Mouse (Mus musculus): Measurements from ENCODE around the gene Emc10. TPM values are rescaled to one million over a fixed set of nuclear protein-coding genes. Genes with fewer than 3 reads are reported as not detected.
A peak's percentile ranks its signal among the peaks of the same experiment; 100 is the strongest.

Emc10 gene
- polyA plus RNA-seq, 1 experiment from 2014 or later: 133 TPM

DNA sequence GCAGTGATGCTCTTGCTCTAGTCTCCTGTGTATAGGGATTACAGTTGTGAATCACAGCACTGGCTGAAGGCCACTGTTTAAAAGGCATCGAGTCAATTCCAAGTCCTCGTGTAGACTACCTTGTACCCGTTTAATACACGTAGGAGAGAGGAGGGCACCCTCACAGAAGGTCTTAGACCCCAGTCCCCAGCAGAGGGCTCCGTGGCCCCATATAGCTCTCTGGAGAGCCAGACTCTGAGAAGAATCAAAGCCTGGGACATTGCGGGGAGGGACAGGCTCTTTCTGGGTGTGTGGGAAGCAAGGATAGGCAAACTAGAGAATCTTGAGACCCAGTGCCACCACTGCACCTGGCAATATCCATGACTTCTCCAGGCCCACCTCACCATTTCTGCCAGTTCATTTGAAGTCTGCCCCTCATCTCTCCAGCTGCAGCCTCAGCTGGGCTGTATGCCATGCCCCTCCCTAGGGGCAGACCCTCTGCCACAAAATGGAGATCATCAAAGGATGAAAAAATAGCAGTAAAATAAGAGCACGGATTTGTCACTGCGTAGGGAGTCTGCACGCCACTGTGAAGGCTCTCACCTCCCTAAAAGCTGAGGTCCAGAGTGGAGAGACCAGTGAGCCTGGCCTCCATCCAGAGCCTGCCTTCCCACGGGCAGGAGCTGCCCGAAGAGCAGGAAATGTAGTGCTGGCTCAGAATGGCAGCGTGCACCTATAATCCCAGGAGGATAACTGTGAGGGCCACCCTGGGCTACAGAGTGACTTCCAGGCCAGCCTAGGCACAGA, 50.1 kb downstream of the Emc10 start:
- DNase-seq: no peak

DNA sequence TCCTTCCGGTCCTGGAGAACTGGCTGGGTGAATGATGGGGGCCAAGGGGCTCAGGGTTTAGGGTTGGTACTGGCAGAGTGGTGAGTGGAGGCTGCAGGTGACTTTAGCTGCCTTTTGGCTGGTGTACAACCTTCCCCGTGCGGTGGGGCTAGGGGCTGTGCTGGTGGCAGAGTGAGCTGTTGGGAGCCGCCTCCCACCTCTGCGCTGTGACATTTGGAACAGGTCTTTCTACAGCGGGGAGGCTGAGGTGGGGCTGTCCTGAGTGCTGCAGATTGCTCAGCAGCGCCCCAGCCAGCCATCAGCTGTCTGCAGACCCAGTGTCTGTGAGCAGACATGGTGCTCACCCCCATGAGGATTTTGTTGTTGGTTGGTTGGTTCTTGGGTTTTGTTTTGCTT, 50.8 kb downstream of the Emc10 start:
- no peak overlapping the region for H3K27ac ChIP-seq (ENCODE audit: low read depth)
- no peak for TF ChIP-seq CTCF (IDR thresholded peaks at IDR 0.05; ENCODE audit: low read depth)
- H3K4me2 ChIP-seq: no peak overlapping the region
- no peaks in the 10 kb centered on the region for H3K36me3 ChIP-seq (ENCODE audit: insufficient read depth)
- 15% methylated on average over 7 of the region's 7 CpGs for WGBS
- H3K4me1 ChIP-seq (ENCODE audit: insufficient read depth): no peaks in the 10 kb centered on the region
- DNase-seq (no peak), ATAC-seq (ENCODE audit: insufficient read depth) (no peak)
- H3K4me3 ChIP-seq (ENCODE audit: low read depth, low read length): no peak overlapping the region
- H3K9ac ChIP-seq: no peak overlapping the region
- peaks cover 57% of the 10 kb centered on the region for H3K27me3 ChIP-seq (ENCODE audit: insufficient read depth, low read length)
- H3K9me3 ChIP-seq (ENCODE audit: low read depth, low read length): no peaks in the 10 kb centered on the region

More for the DNA sequence above, 50.1 kb downstream of the Emc10 start:
- Histone ChIP-seq H3K4me3 (ENCODE audit: low read depth, low read length) (no peak overlapping the region), H3K9me3 (ENCODE audit: low read depth, low read length) (no peaks in the 10 kb centered on the region), H3K36me3 (ENCODE audit: insufficient read depth) (no peaks in the 10 kb centered on the region), H3K4me1 (ENCODE audit: insufficient read depth) (no peaks in the 10 kb centered on the region), H3K27me3 (ENCODE audit: insufficient read depth, low read length) (peaks cover 50% of the 10 kb centered on the region), H3K27ac (ENCODE audit: low read depth) (no peak overlapping the region), H3K4me2 (no peak overlapping the region), H3K9ac (no peak overlapping the region)
- ATAC-seq (ENCODE audit: insufficient read depth): no peak
- WGBS: 44% methylated on average over 12 of the region's 12 CpGs
- no peak for TF ChIP-seq CTCF (IDR thresholded peaks at IDR 0.05; ENCODE audit: low read depth)

DNA sequence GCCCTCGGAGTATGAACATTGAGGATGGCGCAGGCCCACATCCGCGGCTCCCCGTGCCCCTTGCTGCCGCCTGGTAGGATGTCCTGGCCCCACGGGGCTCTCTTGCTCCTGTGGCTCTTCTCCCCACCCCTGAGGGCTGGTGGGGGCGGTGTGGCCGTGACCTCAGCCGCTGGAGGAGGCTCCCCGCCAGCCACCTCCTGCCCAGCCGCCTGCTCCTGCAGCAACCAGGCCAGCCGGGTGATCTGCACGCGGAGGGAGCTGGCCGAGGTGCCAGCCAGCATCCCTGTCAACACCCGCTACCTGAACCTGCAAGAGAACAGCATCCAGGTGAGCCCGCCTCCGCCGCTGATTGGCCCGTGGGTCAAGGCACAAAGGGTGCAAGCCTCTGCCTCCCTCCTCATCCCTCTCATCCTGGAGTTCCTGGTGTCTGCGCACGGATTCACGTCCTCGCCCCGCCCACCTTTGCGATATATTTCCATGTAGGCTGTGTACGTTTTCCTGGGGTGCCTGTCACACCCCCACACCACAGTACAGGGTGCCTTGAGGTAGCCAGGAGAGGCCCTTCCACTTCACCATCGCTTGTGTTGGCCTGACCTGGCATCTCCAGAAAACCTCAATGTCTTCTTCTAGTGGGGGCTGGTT, 51.3 kb downstream of the Emc10 start:
- no peaks in the 10 kb centered on the region for H3K36me3 ChIP-seq (ENCODE audit: insufficient read depth)
- no peak overlapping the region for H3K4me2 ChIP-seq
- no peak for TF ChIP-seq CTCF (IDR thresholded peaks at IDR 0.05; ENCODE audit: low read depth)
- no peak for DNase-seq
- H3K9ac ChIP-seq: no peak overlapping the region
- WGBS: 16% methylated on average over 29 of the region's 29 CpGs
- H3K4me3 ChIP-seq (ENCODE audit: low read depth, low read length): no peak overlapping the region
- H3K4me1 ChIP-seq (ENCODE audit: insufficient read depth): no peaks in the 10 kb centered on the region
- ATAC-seq (ENCODE audit: insufficient read depth): no peak
- no peaks in the 10 kb centered on the region for H3K9me3 ChIP-seq (ENCODE audit: low read depth, low read length)
- H3K27ac ChIP-seq (ENCODE audit: low read depth): no peak overlapping the region
- H3K27me3 ChIP-seq (ENCODE audit: insufficient read depth, low read length): peaks cover 62% of the 10 kb centered on the region

DNA sequence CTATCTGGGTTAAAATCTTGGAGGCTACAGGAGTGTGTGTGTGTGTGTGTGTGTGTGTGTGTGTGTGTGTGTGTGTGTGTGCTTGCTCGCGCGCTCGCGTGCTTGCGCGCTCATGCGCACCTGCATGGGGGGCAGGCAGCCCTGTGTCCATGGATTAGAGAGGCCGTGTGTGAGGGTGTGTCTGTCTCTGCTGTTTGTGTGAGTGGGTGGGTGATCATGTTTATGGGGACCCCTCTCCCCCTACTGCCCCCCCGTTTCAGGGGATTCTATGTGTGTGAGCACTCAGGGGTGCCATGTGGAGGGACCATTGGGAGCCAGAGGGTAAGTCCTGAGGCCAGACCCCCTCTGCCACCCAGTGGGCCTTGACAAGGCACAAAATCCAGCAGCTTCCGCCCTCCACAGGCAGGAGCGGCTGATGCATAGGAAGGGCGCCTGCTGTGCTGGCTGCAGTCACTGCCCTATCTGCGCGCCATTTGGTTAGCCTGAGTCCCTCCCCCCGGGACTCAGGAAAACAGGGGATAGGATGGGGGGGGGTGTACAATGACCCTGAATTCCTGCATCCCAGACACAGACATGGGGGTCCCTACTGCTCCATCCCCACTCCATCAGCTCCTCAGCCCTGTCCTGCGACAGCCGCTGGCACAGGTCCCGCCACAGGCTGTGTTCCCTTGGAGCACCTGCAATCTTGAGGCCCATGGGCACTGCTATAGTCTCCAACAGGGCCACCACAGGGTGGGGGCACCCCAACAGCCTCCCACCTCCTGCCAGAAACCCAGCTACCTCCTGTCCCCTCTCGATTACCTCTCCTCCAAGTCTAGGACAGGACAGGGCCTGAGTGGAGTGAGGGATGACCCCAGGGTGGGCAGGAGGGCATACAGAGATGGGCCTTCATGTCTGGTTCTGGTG, 52.8 kb downstream of the Emc10 start:
- ATAC-seq (ENCODE audit: insufficient read depth) (peak; percentile 42; the same call in 1 of the 2 replicates), DNase-seq (peak; percentile 56)
- Histone ChIP-seq H3K4me3 (ENCODE audit: low read depth, low read length) (peak overlapping the region; percentile 40), H3K9me3 (ENCODE audit: low read depth, low read length) (no peaks in the 10 kb centered on the region), H3K4me1 (ENCODE audit: insufficient read depth) (no peaks in the 10 kb centered on the region), H3K4me2 (peak overlapping the region; percentile 61), H3K27me3 (ENCODE audit: insufficient read depth, low read length) (peaks cover 67% of the 10 kb centered on the region), H3K36me3 (ENCODE audit: insufficient read depth) (no peaks in the 10 kb centered on the region), H3K27ac (ENCODE audit: low read depth) (no peak overlapping the region), H3K9ac (peak overlapping the region; percentile 54; the same call in 1 of the 2 replicates)
- peak; percentile 26; the same call in 1 of the 2 replicates for TF ChIP-seq CTCF (IDR thresholded peaks at IDR 0.05; ENCODE audit: low read depth)
- WGBS: 10% methylated on average over 20 of the region's 20 CpGs

DNA sequence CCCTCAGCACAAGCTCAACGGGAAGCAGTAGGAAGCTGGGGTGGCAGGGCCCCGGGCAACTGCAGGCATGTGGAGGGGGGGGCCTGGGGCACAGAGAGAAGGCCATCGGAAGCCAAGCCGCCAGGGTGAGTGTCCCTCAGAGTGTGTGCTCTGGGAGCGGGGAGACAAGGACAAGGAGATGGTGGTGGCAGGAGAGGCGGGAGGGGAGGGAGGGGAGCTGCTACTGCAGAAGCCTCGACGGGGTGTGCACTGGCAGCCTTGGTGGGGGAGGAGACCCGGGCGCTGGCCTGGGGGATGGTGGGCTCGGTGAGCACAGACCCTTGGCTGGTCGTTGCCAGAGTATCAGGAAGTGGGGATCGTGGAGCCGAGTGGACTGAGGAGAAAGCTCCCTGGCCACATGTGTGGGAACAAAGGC, 53.9 kb downstream of the Emc10 start:
- ATAC-seq (ENCODE audit: insufficient read depth): peak; percentile 41; the same call in 1 of the 2 replicates
- WGBS: 1% methylated on average over 14 of the region's 14 CpGs
- Histone ChIP-seq H3K9ac (peak overlapping the region; percentile 54), H3K36me3 (ENCODE audit: insufficient read depth) (no peaks in the 10 kb centered on the region), H3K4me1 (ENCODE audit: insufficient read depth) (no peaks in the 10 kb centered on the region), H3K9me3 (ENCODE audit: low read depth, low read length) (no peaks in the 10 kb centered on the region), H3K4me2 (peak overlapping the region; percentile 61), H3K27ac (ENCODE audit: low read depth) (no peak overlapping the region; the same call in 1 of the 2 replicates), H3K4me3 (ENCODE audit: low read depth, low read length) (peak overlapping the region; percentile 40), H3K27me3 (ENCODE audit: insufficient read depth, low read length) (peaks cover 67% of the 10 kb centered on the region)
- peak; percentile 21 for DNase-seq
- TF ChIP-seq CTCF (IDR thresholded peaks at IDR 0.05; ENCODE audit: low read depth): no peak

DNA sequence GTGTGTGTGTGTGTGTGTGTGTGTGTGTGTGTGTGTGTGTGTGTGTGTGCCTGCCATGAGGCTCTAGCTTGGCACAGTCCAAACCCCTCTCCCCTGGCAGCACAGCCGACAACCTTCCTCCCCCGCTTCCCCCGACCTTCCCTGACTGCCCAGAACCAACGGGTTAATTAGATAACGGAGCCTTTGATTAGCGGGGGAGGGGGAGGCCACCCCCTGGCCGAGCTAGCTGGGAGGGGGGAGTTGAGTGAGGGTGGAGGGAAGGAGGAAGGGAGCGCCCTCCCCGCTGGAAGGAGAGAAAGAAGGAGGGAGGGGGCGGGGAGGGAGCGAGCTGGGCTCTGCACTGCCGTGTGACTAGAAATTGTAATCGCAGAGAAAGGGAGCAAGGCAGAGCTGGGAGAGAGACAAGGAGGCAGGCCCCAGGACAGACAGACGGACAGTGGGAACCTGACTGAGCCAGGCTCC, 54.6 kb downstream of the Emc10 start:
- Histone ChIP-seq H3K27me3 (ENCODE audit: insufficient read depth, low read length) (peaks cover 67% of the 10 kb centered on the region), H3K4me1 (ENCODE audit: insufficient read depth) (no peaks in the 10 kb centered on the region), H3K9ac (peak overlapping the region; percentile 54; the same call in 1 of the 2 replicates), H3K4me3 (ENCODE audit: low read depth, low read length) (peak overlapping the region; percentile 40), H3K27ac (ENCODE audit: low read depth) (no peak overlapping the region; the same call in 1 of the 2 replicates), H3K36me3 (ENCODE audit: insufficient read depth) (no peaks in the 10 kb centered on the region), H3K9me3 (ENCODE audit: low read depth, low read length) (no peaks in the 10 kb centered on the region), H3K4me2 (peak overlapping the region; percentile 61)
- WGBS: 0% methylated on average over 14 of the region's 14 CpGs
- DNase-seq: peak; percentile 42
- TF ChIP-seq CTCF (IDR thresholded peaks at IDR 0.05; ENCODE audit: low read depth): no peak
- ATAC-seq (ENCODE audit: insufficient read depth): peak; percentile 32; the same call in 1 of the 2 replicates
